Mouse (Mus musculus) neutrophil, adult 5-6 weeks (primary cell): ENCODE results near the gene Tmem184b. TPM values are rescaled to one million over a fixed set of nuclear protein-coding genes. Genes with fewer than 3 reads are reported as not detected.
A peak's percentile ranks its signal among the peaks of the same experiment; 100 is the strongest.

ENCODE experiments used
- ATAC-seq: fragments of 151-379, 151-347 bp; 2 replicates; pipeline ENCODE4 v1.8.0; 2017; ENCODE audit warnings: mild to moderate bottlenecking, moderate TSS enrichment; ENCODE audit not compliant: insufficient number of reproducible peaks, poor library complexity, low FRiP score, severe bottlenecking; ENCODE audit errors: extremely low read depth
- total RNA-seq: library from RNA; stranded (forward); fragments of 200-1000 nt; gene quantifications from 2 replicates; pipeline ENCODE4 v1.2.3, GENCODE M21; 2017

The Tmem184b gene
- total RNA-seq, 1 experiment from 2014 or later: 29.3 TPM

GRCm38 (mm10) chr15:79378608-79379007, 24.8 kb downstream of the Tmem184b start:
- no peak for ATAC-seq

GRCm38 (mm10) chr15:79377681-79378080, 25.7 kb downstream of the Tmem184b start:
- no peak for ATAC-seq

- no peak for ATAC-seq
Observed at GRCm38 (mm10) chr15:79374760-79375159, 28.6 kb downstream of the Tmem184b start.

GRCm38 (mm10) chr15:79370281-79370843, 33.0 kb downstream of the Tmem184b start:
- ATAC-seq: no peak

- no peak for ATAC-seq
Observed at GRCm38 (mm10) chr15:79369452-79370280, 33.7 kb downstream of the Tmem184b start.

- no peak for ATAC-seq
Observed at GRCm38 (mm10) chr15:79368861-79369440, 34.4 kb downstream of the Tmem184b start.

- no peak for ATAC-seq
Observed at GRCm38 (mm10) chr15:79368313-79368811, 35.0 kb downstream of the Tmem184b start.

GRCm38 (mm10) chr15:79366402-79366801, 37.0 kb downstream of the Tmem184b start:
- ATAC-seq: no peak

GRCm38 (mm10) chr15:79365068-79365467, 38.3 kb downstream of the Tmem184b start:
- ATAC-seq: no peak

- ATAC-seq: no peak
Observed at GRCm38 (mm10) chr15:79364120-79364519, 39.2 kb downstream of the Tmem184b start.

- no peak for ATAC-seq
Observed at GRCm38 (mm10) chr15:79361023-79361422, 42.3 kb downstream of the Tmem184b start.

GRCm38 (mm10) chr15:79360371-79360770, 43.0 kb downstream of the Tmem184b start:
- no peak for ATAC-seq

GRCm38 (mm10) chr15:79359954-79360353, 43.4 kb downstream of the Tmem184b start:
- no peak for ATAC-seq

GRCm38 (mm10) chr15:79357974-79358690, 45.2 kb downstream of the Tmem184b start:
- no peak for ATAC-seq

- peak; percentile 48 for ATAC-seq
Observed at GRCm38 (mm10) chr15:79357036-79357911, 46.1 kb downstream of the Tmem184b start.

GRCm38 (mm10) chr15:79356481-79356880, 46.9 kb downstream of the Tmem184b start:
- ATAC-seq: no peak

GRCm38 (mm10) chr15:79354619-79355018, 48.8 kb downstream of the Tmem184b start:
- ATAC-seq: no peak

GRCm38 (mm10) chr15:79353690-79354305, 49.6 kb downstream of the Tmem184b start:
- ATAC-seq: no peak
